Mouse (Mus musculus): ENCODE measurements around the gene C1galt1c1.

The C1galt1c1 gene

GRCm38 (mm10) chrX:38634801-38635637 lies at the start of gene C1galt1c1:
Gene C1galt1c1 (minus strand): TSS chrX:38635087.
- peak; percentile 86 to 94 for DNase-seq

GRCm38 (mm10) chrX:38681972-38682371 lies 47.1 kb upstream of the C1galt1c1 start:
- DNase-seq, result no peak

- no peak for DNase-seq
Observed at GRCm38 (mm10) chrX:38669111-38669903, 34.4 kb upstream of the C1galt1c1 start.

GRCm38 (mm10) chrX:38656206-38656883 lies 21.5 kb upstream of the C1galt1c1 start:
- no peak for DNase-seq

GRCm38 (mm10) chrX:38654681-38655080 lies 19.8 kb upstream of the C1galt1c1 start:
- no peak for DNase-seq

- DNase-seq, result no peak
Observed at GRCm38 (mm10) chrX:38653181-38653580, 18.3 kb upstream of the C1galt1c1 start.

GRCm38 (mm10) chrX:38651167-38651566 lies 16.3 kb upstream of the C1galt1c1 start:
- no peak for DNase-seq

- DNase-seq, result no peak
Observed at GRCm38 (mm10) chrX:38650404-38651039, 15.6 kb upstream of the C1galt1c1 start.

GRCm38 (mm10) chrX:38642183-38642582 lies 7.3 kb upstream of the C1galt1c1 start:
- no peak for DNase-seq

GRCm38 (mm10) chrX:38641435-38641834 lies 6.5 kb upstream of the C1galt1c1 start:
- DNase-seq, result no peak

GRCm38 (mm10) chrX:38635638-38635931 lies 698 bp upstream of the C1galt1c1 start:
- DNase-seq, result no peak

GRCm38 (mm10) chrX:38600995-38601369 lies 33.9 kb downstream of the C1galt1c1 start:
- DNase-seq, result peak in 1 of 2 experiments; percentile 47

- peak; percentile 76 to 77 for DNase-seq
Observed at GRCm38 (mm10) chrX:38600177-38600994, 34.5 kb downstream of the C1galt1c1 start, which contains the start of gene Mcts1. Gene Mcts1 (plus strand): TSS chrX:38600578.

- DNase-seq, result no peak
Observed at GRCm38 (mm10) chrX:38593180-38593889, 41.6 kb downstream of the C1galt1c1 start.

GRCm38 (mm10) chrX:38591749-38592148 lies 43.1 kb downstream of the C1galt1c1 start:
- no peak for DNase-seq

- no peak for DNase-seq
Observed at GRCm38 (mm10) chrX:38589827-38590226, 45.1 kb downstream of the C1galt1c1 start.

- DNase-seq, result no peak
Observed at GRCm38 (mm10) chrX:38583261-38583660, 51.6 kb downstream of the C1galt1c1 start.

GRCm38 (mm10) chrX:38581140-38581539 lies 53.7 kb downstream of the C1galt1c1 start:
- no peak for DNase-seq

Measured in cerebellum, postnatal 25 days (tissue).